8 mouse cellular contexts compared by ENCODE assay signal in the genomic region with DNA sequence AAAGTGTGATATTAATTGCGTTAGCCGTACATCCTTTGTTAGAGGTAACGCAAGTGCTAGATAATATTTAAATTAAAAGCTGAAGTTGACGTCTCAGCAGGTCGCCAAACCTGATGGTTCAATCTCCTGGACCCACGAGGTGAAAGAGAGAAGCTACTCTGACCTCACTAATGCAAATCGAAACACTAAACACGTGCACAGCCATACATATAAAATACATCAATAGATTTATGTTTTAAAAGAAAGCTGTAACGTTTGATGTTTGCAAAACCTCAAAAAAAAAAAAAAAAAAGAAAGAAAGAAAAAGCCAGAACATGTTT. TPM values are rescaled to one million over a fixed set of nuclear protein-coding genes. Genes with fewer than 3 reads are reported as not detected.
DNase-seq lines count a peak whose midpoint lies in the region; ATAC-seq and TF ChIP-seq lines count a peak whose summit lies in the region.

No protein-coding gene starts in this region.

- H3K4me2 ChIP-seq in lung, embryonic 14.5 days: peak overlapping the region; percentile 71
- H3K4me2 ChIP-seq in embryonic facial prominence, embryonic 12.5 days (replicated peaks): peak overlapping the region; percentile 60
- H3K4me2 ChIP-seq in limb, embryonic 12.5 days: peak overlapping the region; percentile 57

- no peaks in the 10 kb centered on the region; the same call in 1 of the 2 replicates for H3K4me1 ChIP-seq in lung, embryonic 14.5 days (ENCODE audit: insufficient read depth)
- peaks cover 5% of the 10 kb centered on the region; the same call in 1 of the 2 replicates for H3K4me1 ChIP-seq in embryonic facial prominence, embryonic 12.5 days
- peaks cover 6% of the 10 kb centered on the region; the same call in 1 of the 2 replicates for H3K4me1 ChIP-seq in limb, embryonic 12.5 days (replicated peaks)

- peaks cover 8% of the 10 kb centered on the region; the same call in 1 of the 2 replicates for H3K36me3 ChIP-seq in lung, embryonic 14.5 days (ENCODE audit: insufficient read depth)
- peaks cover 17% of the 10 kb centered on the region for H3K36me3 ChIP-seq in embryonic facial prominence, embryonic 12.5 days
- peaks cover 15% of the 10 kb centered on the region for H3K36me3 ChIP-seq in limb, embryonic 12.5 days
- 0 out of 2 replicates have a peak, but pooled peaks cover under 1% of the 10 kb centered on the region for H3K36me3 ChIP-seq in splenic B cell, adult 2 months (ENCODE audit: control insufficient read depth, insufficient read depth, low read length, poor library complexity, severe bottlenecking)

- no peaks in the 10 kb centered on the region for H3K9me3 ChIP-seq in lung, embryonic 14.5 days (ENCODE audit: low read depth, low read length)
- H3K9me3 ChIP-seq in embryonic facial prominence, embryonic 12.5 days: no peaks in the 10 kb centered on the region
- peaks cover 5% of the 10 kb centered on the region; the same call in 1 of the 2 replicates for H3K9me3 ChIP-seq in limb, embryonic 12.5 days

- peak overlapping the region; percentile 69 for H3K4me3 ChIP-seq in lung, embryonic 14.5 days (ENCODE audit: low read depth, low read length)
- peak overlapping the region; percentile 79 for H3K4me3 ChIP-seq in embryonic facial prominence, embryonic 12.5 days
- H3K4me3 ChIP-seq in limb, embryonic 12.5 days (replicated peaks): peak overlapping the region; percentile 77

- ATAC-seq in lung, embryonic 14.5 days (ENCODE audit: insufficient read depth): no peak
- ATAC-seq in embryonic facial prominence, embryonic 12.5 days (ENCODE audit: insufficient number of reproducible peaks, insufficient read depth, low FRiP score, low TSS enrichment): no peak
- ATAC-seq in limb, embryonic 12.5 days (ENCODE audit: insufficient number of reproducible peaks, insufficient read depth, low FRiP score, low TSS enrichment, low read depth): no peak

- H3K27me3 ChIP-seq in lung, embryonic 14.5 days (ENCODE audit: insufficient read depth, low read length): no peaks in the 10 kb centered on the region
- H3K27me3 ChIP-seq in embryonic facial prominence, embryonic 12.5 days: no peaks in the 10 kb centered on the region
- H3K27me3 ChIP-seq in limb, embryonic 12.5 days: no peaks in the 10 kb centered on the region
- H3K27me3 ChIP-seq in splenic B cell, adult 2 months (ENCODE audit: control insufficient read depth, insufficient read depth, low read length, poor library complexity, severe bottlenecking): no peaks in the 10 kb centered on the region

- H3K27ac ChIP-seq in lung, embryonic 14.5 days (ENCODE audit: low read depth): no peak overlapping the region
- no peak overlapping the region for H3K27ac ChIP-seq in embryonic facial prominence, embryonic 12.5 days
- H3K27ac ChIP-seq in limb, embryonic 12.5 days: no peak overlapping the region

- peak overlapping the region; percentile 79 for H3K9ac ChIP-seq in lung, embryonic 14.5 days
- peak overlapping the region; percentile 85 for H3K9ac ChIP-seq in embryonic facial prominence, embryonic 12.5 days
- H3K9ac ChIP-seq in limb, embryonic 12.5 days (replicated peaks): peak overlapping the region; percentile 81; the same call in 1 of the 2 replicates

- 5% methylated on average over 9 of the region's 9 CpGs for WGBS in lung, embryonic 14.5 days
- WGBS in embryonic facial prominence, embryonic 12.5 days: 9% methylated on average over 9 of the region's 9 CpGs
- 10% methylated on average over 9 of the region's 9 CpGs for WGBS in limb, embryonic 12.5 days

- TF ChIP-seq CTCF in lung, embryonic 14.5 days (IDR thresholded peaks at IDR 0.05; ENCODE audit: low read depth): no peak

- intact Hi-C loops in left cerebral cortex, postnatal 14 days (cut with DNase I): no loop called here

- no peak for DNase-seq in lung, embryonic 14.5 days
- no peak for DNase-seq in lung, postnatal 14 days
- peak; percentile 75 for DNase-seq in splenic B cell, adult 2 months (ENCODE audit: low read depth, low spot score)
- no peak for DNase-seq in cerebellum, postnatal 4 days (ENCODE audit: low spot score in 2 of 2)
- DNase-seq in right cerebral cortex, postnatal 36 days (ENCODE audit: low spot score in 2 of 2): no peak
- no peak for DNase-seq in left cerebral cortex, postnatal 14 days (ENCODE audit: low spot score in 2 of 2)

RNA-seq across cellular contexts. Expression of a gene that starts 9.9 kb away (rescaled TPM):
- polyA plus RNA-seq in lung, embryonic 14.5 days (2014; fragmentation: Nextera tagmentation; extraction: Ambion mirVana): 11.3 and 11.4 TPM in 2 replicates
- polyA plus RNA-seq in embryonic facial prominence, embryonic 12.5 days (2016; fragmentation: Nextera tagmentation; extraction: Ambion mirVana): 13.2 and 13.7 TPM in 2 replicates
- polyA plus RNA-seq in limb, embryonic 12.5 days (2016; fragmentation: Nextera tagmentation; extraction: Ambion mirVana): 8.8 and 9.8 TPM in 2 replicates
- total RNA-seq in left cerebral cortex, postnatal 14 days (2021): 10 to 100 TPM; 17.9 to 18.6 TPM

RNA-seq across cellular contexts. Expression of a gene that starts 9.9 kb away (rescaled TPM):
- polyA plus RNA-seq in lung, embryonic 14.5 days (2014; fragmentation: Nextera tagmentation; extraction: Ambion mirVana): 12.8 and 15.4 TPM in 2 replicates
- polyA plus RNA-seq in embryonic facial prominence, embryonic 12.5 days (2016; fragmentation: Nextera tagmentation; extraction: Ambion mirVana): 9.9 and 12.4 TPM in 2 replicates
- 11.8 and 13.4 TPM in 2 replicates for polyA plus RNA-seq in limb, embryonic 12.5 days (2016; fragmentation: Nextera tagmentation; extraction: Ambion mirVana)
- total RNA-seq in left cerebral cortex, postnatal 14 days (2021): 10 to 100 TPM; 36.7 to 42.9 TPM

RNA-seq across cellular contexts. Expression of a gene that starts 49.4 kb away (rescaled TPM):
- 46.8 and 51.1 TPM in 2 replicates for polyA plus RNA-seq in lung, embryonic 14.5 days (2014; fragmentation: Nextera tagmentation; extraction: Ambion mirVana)
- 43.4 and 48.6 TPM in 2 replicates for polyA plus RNA-seq in embryonic facial prominence, embryonic 12.5 days (2016; fragmentation: Nextera tagmentation; extraction: Ambion mirVana)
- polyA plus RNA-seq in limb, embryonic 12.5 days (2016; fragmentation: Nextera tagmentation; extraction: Ambion mirVana): 43.5 and 45.8 TPM in 2 replicates
- total RNA-seq in left cerebral cortex, postnatal 14 days (2021): 10 to 100 TPM; 39.5 to 40.4 TPM
